Mouse (Mus musculus) embryonic facial prominence, embryonic 11.5 days (tissue): ENCODE results near the gene Sun5. TPM values are rescaled to one million over a fixed set of nuclear protein-coding genes. Genes with fewer than 3 reads are reported as not detected.
"Not testable (repeated sequence)": the region's sequence is repeated elsewhere in the genome, so short reads cannot be mapped to it uniquely, and the experiment has no call there.

Experiments used
- ATAC-seq: fragments of 200-750 bp; cut with Nextera tagmentation; replicated peaks from 2 replicates; pipeline ENCODE4 v1.8.0; 2017; ENCODE audit warnings: low read depth; ENCODE audit not compliant: insufficient number of reproducible peaks, low FRiP score, low TSS enrichment
- DNase-seq: peaks from one replicate; pipeline ENCODE4 v3.0.0-alpha.2; 2015; ENCODE audit warnings: low spot score
- H3K27ac ChIP-seq: fragments of 300-500 bp; sonication (generic); replicated peaks from 2 replicates; pipeline ENCODE4 v1.5.1; 2014; ENCODE audit warnings: mild to moderate bottlenecking, low read depth, low read length, control low read depth
- H3K27me3 ChIP-seq: fragments of 300-500 bp; sonication (generic); 2 replicates; pipeline ENCODE4 v1.6.1; 2014; ENCODE audit warnings: mild to moderate bottlenecking, low read length, moderate library complexity, mixed read lengths; ENCODE audit not compliant: control insufficient read depth, insufficient read depth
- H3K36me3 ChIP-seq: fragments of 300-500 bp; sonication (generic); replicated peaks from 2 replicates; pipeline ENCODE4 v1.6.1; 2014; ENCODE audit warnings: low read depth, mild to moderate bottlenecking, low read length, moderate library complexity, mixed read lengths; ENCODE audit not compliant: control insufficient read depth, insufficient read depth
- H3K4me1 ChIP-seq: fragments of 300-500 bp; sonication (generic); 2 replicates; pipeline ENCODE4 v1.6.1; 2014; ENCODE audit warnings: low read length, mixed read lengths; ENCODE audit not compliant: control insufficient read depth, insufficient read depth
- H3K4me2 ChIP-seq: fragments of 300-500 bp; sonication (generic); 2 replicates; pipeline ENCODE4 v1.6.1; 2014; ENCODE audit warnings: low read depth, mild to moderate bottlenecking, control low read depth, low read length, moderate library complexity
- H3K4me3 ChIP-seq: fragments of 300-500 bp; sonication (generic); 2 replicates; pipeline ENCODE4 v1.5.1; 2014; ENCODE audit warnings: low read depth, low read length, control low read depth
- H3K9ac ChIP-seq: fragments of 300-500 bp; sonication (generic); replicated peaks from 2 replicates; pipeline ENCODE4 v1.6.1; 2014; ENCODE audit warnings: mild to moderate bottlenecking, control low read depth, low read length
- H3K9me3 ChIP-seq: fragments of 300-500 bp; sonication (generic); replicated peaks from 2 replicates; pipeline ENCODE4 v1.6.1; 2016; ENCODE audit warnings: mild to moderate bottlenecking, low read length, inconsistent platforms, mixed read lengths; ENCODE audit not compliant: control insufficient read depth
- WGBS: fragments of 180-500 bp; shearing (Covaris S2); extraction: QIAGEN DNeasy Blood & Tissue Kit; methylation state at CpG from one replicate; pipeline ENCODE4 v1.1.7; 2014; 5-methylcytosine and 5-hydroxymethylcytosine counted together
- polyA plus RNA-seq: library from polyadenylated mRNA; unstranded; fragments of >200 nt; fragmentation: Nextera tagmentation; extraction: Ambion mirVana; gene quantifications from 2 replicates; pipeline ENCODE4 v1.2.1, GENCODE M21; 2014

Gene Sun5
- polyA plus RNA-seq, 1 experiment from 2014 or later = not detected

DNA sequence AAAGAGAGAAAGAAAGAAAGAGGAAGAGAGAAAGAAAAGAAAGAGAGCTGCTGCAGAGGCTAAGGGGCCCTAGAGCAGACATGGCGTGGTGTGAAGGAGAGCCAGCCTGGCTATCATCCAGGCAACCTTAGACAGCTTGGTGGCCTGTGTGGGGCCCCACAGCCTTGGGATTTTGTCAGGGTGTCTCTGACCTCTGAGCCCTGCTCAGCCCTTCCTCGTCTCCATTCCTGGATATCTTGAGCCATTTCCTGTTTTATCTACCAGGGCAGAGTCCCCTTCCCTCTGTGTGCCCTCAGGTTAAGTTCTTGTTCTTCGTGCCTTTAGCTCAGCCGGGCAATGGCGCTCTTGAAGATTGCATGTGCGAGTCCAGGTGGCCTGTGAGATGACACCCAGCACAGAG is 62.0 kb downstream of the Sun5 start:
- Histone ChIP-seq H3K4me2 (no peak overlapping the region), H3K4me3 (no peak overlapping the region), H3K27me3 (no peaks in the 10 kb centered on the region), H3K9me3 (no peaks in the 10 kb centered on the region), H3K9ac (no peak overlapping the region), H3K36me3 (no peaks in the 10 kb centered on the region), H3K4me1 (no peaks in the 10 kb centered on the region), H3K27ac (no peak overlapping the region)
- no peak for ATAC-seq
- no peak for DNase-seq
- WGBS = 67% methylated on average over 6 of the region's 6 CpGs

DNA sequence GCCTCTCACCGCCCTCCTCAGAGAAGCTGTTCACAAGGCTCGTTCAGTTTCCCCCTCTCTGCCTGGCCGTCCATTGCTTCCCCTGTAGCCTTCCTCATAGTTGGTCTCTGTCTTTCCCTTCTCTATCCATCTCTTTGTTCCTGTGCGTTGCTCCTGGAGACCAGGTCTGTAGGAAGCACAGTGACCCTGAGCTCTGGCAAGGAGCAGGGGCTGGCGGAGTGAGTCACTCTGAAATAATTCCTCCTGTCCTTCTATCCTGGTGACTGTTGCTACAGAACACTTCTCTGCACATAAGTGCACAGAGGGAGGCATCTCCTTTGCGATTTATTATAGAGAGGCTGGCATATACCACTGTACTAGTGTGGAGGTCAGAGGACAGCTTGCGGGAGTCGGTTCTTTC is 62.7 kb downstream of the Sun5 start:
- Histone ChIP-seq H3K9me3 (no peaks in the 10 kb centered on the region), H3K4me2 (no peak overlapping the region), H3K4me1 (no peaks in the 10 kb centered on the region), H3K9ac (no peak overlapping the region), H3K27ac (no peak overlapping the region), H3K27me3 (no peaks in the 10 kb centered on the region), H3K4me3 (no peak overlapping the region), H3K36me3 (no peaks in the 10 kb centered on the region)
- no peak for DNase-seq
- 77% methylated on average over 8 of the region's 8 CpGs for WGBS
- no peak for ATAC-seq

DNA sequence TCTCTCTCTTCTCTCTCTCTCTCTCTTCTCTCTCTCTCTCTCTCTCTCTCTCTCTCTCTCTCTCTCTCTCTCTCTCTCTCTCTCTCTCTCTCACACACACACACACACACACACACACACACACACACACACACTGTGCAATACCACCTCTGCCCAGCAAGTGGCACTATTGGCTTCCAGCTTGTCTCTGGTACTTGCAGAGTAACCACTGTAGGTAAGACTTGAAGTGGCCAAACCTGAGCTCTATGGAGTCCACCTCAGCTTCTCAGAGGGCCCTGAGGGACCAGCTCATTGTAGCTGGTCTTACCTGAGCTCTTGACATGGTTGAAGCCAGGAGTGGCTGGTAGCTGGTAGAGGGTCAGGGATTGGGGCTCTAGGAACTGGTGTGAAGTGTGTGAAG is 63.4 kb downstream of the Sun5 start:
- H3K9ac ChIP-seq, H3K4me3 ChIP-seq, H3K4me1 ChIP-seq, H3K4me2 ChIP-seq, ATAC-seq, H3K9me3 ChIP-seq, H3K27ac ChIP-seq, H3K36me3 ChIP-seq, H3K27me3 ChIP-seq: not testable (repeated sequence)
- DNase-seq = peak; percentile 69

Other genes starting within 250 kb of the Sun5 start
- gene Commd7, start 238.3 kb downstream of the Sun5 start, polyA plus RNA-seq = 68.0 and 68.6 TPM in 2 replicates
- 15.0 and 16.6 TPM in 2 replicates for gene Dnmt3b, start 221.6 kb downstream of the Sun5 start, polyA plus RNA-seq
- not detected in 2 replicates for gene Dnmt3c, start 174.4 kb downstream of the Sun5 start, polyA plus RNA-seq
- gene Mapre1, start 129.8 kb downstream of the Sun5 start, polyA plus RNA-seq = 340 and 368 TPM in 2 replicates
- not detected in 2 replicates for gene Efcab8, start 91.2 kb downstream of the Sun5 start, polyA plus RNA-seq
- not detected in 2 replicates for gene Bpifb2, start 4.0 kb upstream of the Sun5 start, polyA plus RNA-seq
- gene Bpifb6, start 29.3 kb upstream of the Sun5 start, polyA plus RNA-seq = not detected in 2 replicates
- not detected in 2 replicates for gene Bpifb3, start 47.1 kb upstream of the Sun5 start, polyA plus RNA-seq
- 0.18 TPM in 1 of 2 replicates, not detected in the other for gene Bpifb4, start 67.1 kb upstream of the Sun5 start, polyA plus RNA-seq
- not detected in 2 replicates for gene Bpifa6, start 103.9 kb upstream of the Sun5 start, polyA plus RNA-seq
- gene Bpifa2, start 137.2 kb upstream of the Sun5 start, polyA plus RNA-seq = not detected in 2 replicates